Mouse (Mus musculus) hindbrain, postnatal 0 days (tissue): ENCODE measurements around the gene Mipol1. TPM values are rescaled to one million over a fixed set of nuclear protein-coding genes. Genes with fewer than 3 reads are reported as not detected.
A peak's percentile ranks its signal among the peaks of the same experiment; 100 is the strongest.

Source experiments
- ATAC-seq: fragments of 200-750 bp; cut with Nextera tagmentation; 2 replicates; pipeline ENCODE4 v1.8.0; 2017; ENCODE audit warnings: mild to moderate bottlenecking, moderate TSS enrichment, moderate library complexity
- DNase-seq: peaks from one replicate; pipeline ENCODE4 v3.0.0-alpha.2; 2015; ENCODE audit warnings: low spot score
- H3K27ac ChIP-seq: fragments of 300-500 bp; sonication (generic); 2 replicates; pipeline ENCODE4 v1.5.1; 2014; ENCODE audit warnings: mild to moderate bottlenecking
- H3K27me3 ChIP-seq: fragments of 300-500 bp; sonication (generic); 2 replicates; pipeline ENCODE4 v1.6.1; 2014; ENCODE audit warnings: low read length, mixed read lengths; ENCODE audit not compliant: insufficient read depth
- H3K36me3 ChIP-seq: fragments of 300-500 bp; sonication (generic); 2 replicates; pipeline ENCODE4 v1.6.1; 2014; ENCODE audit warnings: low read length, mixed read lengths; ENCODE audit not compliant: insufficient read depth
- H3K4me1 ChIP-seq: fragments of 300-500 bp; sonication (generic); 2 replicates; pipeline ENCODE4 v1.6.1; 2014; ENCODE audit warnings: antibody characterized with exemption, low read length, mixed read lengths; ENCODE audit not compliant: insufficient read depth
- H3K4me2 ChIP-seq: fragments of 300-500 bp; sonication (generic); 2 replicates; pipeline ENCODE4 v1.6.1; 2014; ENCODE audit warnings: low read depth, mild to moderate bottlenecking, low read length, moderate library complexity, mixed read lengths
- H3K4me3 ChIP-seq: fragments of 300-500 bp; sonication (generic); 2 replicates; pipeline ENCODE4 v1.5.1; 2014; ENCODE audit warnings: low read length
- H3K9ac ChIP-seq: fragments of 300-500 bp; sonication (generic); replicated peaks from 2 replicates; pipeline ENCODE4 v1.6.1; 2014; ENCODE audit warnings: mild to moderate bottlenecking, low read length, moderate library complexity, mixed read lengths
- H3K9me3 ChIP-seq: fragments of 300-500 bp; sonication (generic); 2 replicates; pipeline ENCODE4 v1.6.1; 2016; ENCODE audit warnings: low read length, mixed read lengths
- CTCF ChIP-seq: IDR thresholded peaks from 2 replicates; pipeline ENCODE4 v1.5.1; 2016; ENCODE audit warnings: antibody characterized with exemption, control low read depth, low read depth
- WGBS: fragments of 180-500 bp; shearing (Covaris S2); extraction: QIAGEN DNeasy Blood & Tissue Kit; methylation state at CpG from one replicate; pipeline ENCODE4 v1.1.7; 2014; 5-methylcytosine and 5-hydroxymethylcytosine counted together
- polyA plus RNA-seq: library from polyadenylated mRNA; unstranded; fragments of >200 nt; fragmentation: Nextera tagmentation; extraction: Ambion mirVana; gene quantifications from 2 replicates; pipeline ENCODE4 v1.2.1, GENCODE M21; 2015
- total RNA-seq: library from RNA; depleted of rRNA; stranded (reverse); fragments of >200 nt; gene quantifications from 2 replicates; pipeline ENCODE4 v1.2.3, GENCODE M21; 2014; rRNA removed

Gene Mipol1
- total and polyA plus RNA-seq, 2 experiments from 2014 or later, result 4.5 to 6.3 TPM

- 0 out of 2 replicates have a peak, but pooled peaks cover 7% of the 10 kb centered on the region for H3K4me1 ChIP-seq
- no peak for TF ChIP-seq CTCF
- DNase-seq (no peak), ATAC-seq (peak; percentile 28; the same call in 1 of the 2 replicates)
- H3K27me3 ChIP-seq, result peaks cover 96% of the 10 kb centered on the region
- no peaks in the 10 kb centered on the region for H3K9me3 ChIP-seq
- WGBS, result 1% methylated on average over 101 of the region's 106 CpGs
- 0 out of 2 replicates have a peak overlapping the region, but pooled peaks have one; percentile 17 for H3K9ac ChIP-seq
- peak overlapping the region; percentile 64 for H3K4me2 ChIP-seq
- H3K4me3 ChIP-seq, result peak overlapping the region; percentile 37
- H3K36me3 ChIP-seq, result no peaks in the 10 kb centered on the region
- H3K27ac ChIP-seq, result no peak overlapping the region
These were observed 315.4 kb downstream of the Mipol1 start for GRCm38 (mm10) chr12:57545371-57546241.

Other genes with a start within 250 kb of the Mipol1 start
- not detected in 2 replicates for gene Slc25a21, start 33.0 kb upstream of the Mipol1 start, total RNA-seq
- 0.50 and 0.54 TPM in 2 replicates for gene Slc25a21, start 33.0 kb upstream of the Mipol1 start, polyA plus RNA-seq
- gene Prps1l3, start within 50 bp of the Mipol1 start, total RNA-seq, result 18.9 and 23.3 TPM in 2 replicates
- gene Prps1l3, start within 50 bp of the Mipol1 start, polyA plus RNA-seq, result 15.1 and 15.8 TPM in 2 replicates